Mouse (Mus musculus): Measurements from ENCODE around the gene Lsm6. TPM values are rescaled to one million over a fixed set of nuclear protein-coding genes. Genes with fewer than 3 reads are reported as not detected.

The Lsm6 gene
- 233 TPM for polyA plus RNA-seq (2014; fragmentation: Illumina TruSeq; extraction: RNeasy Lipid Tissue Mini Kit (QIAGEN cat#74804); ENCODE audit: low read depth, low replicate concordance)

DNA sequence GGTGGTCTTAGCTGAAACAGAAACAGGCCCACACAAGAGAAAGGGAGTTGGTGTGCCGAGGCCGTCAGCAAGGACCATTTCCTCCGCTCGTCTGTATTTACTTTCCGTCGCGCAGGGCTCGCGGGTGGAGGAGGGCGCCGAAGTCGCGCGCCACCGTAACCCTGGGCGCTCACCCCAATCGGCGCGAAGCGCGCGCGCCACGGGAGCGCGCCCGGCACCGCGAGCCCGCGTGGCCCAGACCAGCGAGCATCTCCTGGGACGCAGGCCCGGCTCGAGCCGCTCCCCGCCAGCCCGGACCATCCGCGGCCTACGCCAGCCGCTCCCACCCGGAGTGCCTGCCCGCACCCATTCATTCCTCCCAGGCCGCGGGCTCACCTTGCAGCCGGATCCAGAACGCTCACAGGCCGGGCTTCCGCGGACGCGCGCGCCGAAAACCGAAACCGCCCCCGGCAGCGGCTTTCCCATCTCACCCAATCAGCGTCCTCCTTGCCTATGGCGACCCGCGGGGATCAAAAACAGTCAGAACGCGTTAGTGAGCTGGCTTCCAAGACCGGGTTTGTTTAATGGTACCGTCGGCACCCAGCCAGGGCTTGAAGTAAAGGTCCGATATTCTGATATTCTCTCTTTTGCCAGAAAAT, at the start of gene Lsm6:
Lsm6 (minus strand) TSS at position 468 of the 638 bp plus-strand sequence.

Other genes starting within 250 kb of the Lsm6 start
- 5.4 TPM for gene Zfp827, start 207.3 kb upstream of the Lsm6 start, polyA plus RNA-seq (2014; fragmentation: Illumina TruSeq; extraction: RNeasy Lipid Tissue Mini Kit (QIAGEN cat#74804); ENCODE audit: low read depth, low replicate concordance)

Data from adrenal gland, adult 10 weeks (tissue).